Mouse (Mus musculus) MEL (cell line): ENCODE results near the gene Polg. TPM values are rescaled to one million over a fixed set of nuclear protein-coding genes. Genes with fewer than 3 reads are reported as not detected.

Experiments
- DNase-seq: peaks from one replicate; pipeline ENCODE4 v3.0.0; 2011; ENCODE audit warnings: low read depth, low spot score
- H3K27ac ChIP-seq: 2 replicates; pipeline ENCODE4 v1.5.1; 2012; ENCODE audit warnings: low read depth, mild to moderate bottlenecking, control low read depth, low read length, moderate library complexity; ENCODE audit not compliant: control insufficient read depth
- H3K27me3 ChIP-seq, 2 experiments: fragments of 150-350 bp in 1 of 2; sonication (generic) in 1 of 2; 2 replicates each; pipeline ENCODE4 v1.6.1; 2012; ENCODE audit warnings: low read length in 2 of 2, mild to moderate bottlenecking in 2 of 2, improper control_type of control experiment in 1 of 2, moderate library complexity in 1 of 2; ENCODE audit not compliant: insufficient read depth in 2 of 2, control insufficient read depth in 1 of 2
- H3K36me3 ChIP-seq, 2 experiments: 2 replicates each; pipeline ENCODE4 v1.6.1; 2012 to 2014; ENCODE audit warnings: low read length in 2 of 2, improper control_type of control experiment in 1 of 2, inconsistent platforms in 1 of 2, mild to moderate bottlenecking in 1 of 2; ENCODE audit not compliant: insufficient read depth in 2 of 2, control insufficient read depth in 1 of 2
- H3K4me1 ChIP-seq, 2 experiments: fragments of 150-350 bp in 1 of 2; sonication (generic) in 1 of 2; 2 replicates each; pipeline ENCODE4 v1.6.1; 2012; ENCODE audit warnings: low read length in 2 of 2, improper control_type of control experiment in 1 of 2, mild to moderate bottlenecking in 1 of 2; ENCODE audit not compliant: insufficient read depth in 2 of 2, control insufficient read depth in 1 of 2
- H3K4me3 ChIP-seq, 2 experiments: fragments of 150-350 bp in 1 of 2; sonication (generic) in 1 of 2; 2 replicates each; pipeline ENCODE4 v1.5.1; 2012; ENCODE audit warnings: low read depth in 2 of 2, low read length in 2 of 2, mild to moderate bottlenecking in 2 of 2, moderate library complexity in 2 of 2, control low read depth in 1 of 2, improper control_type of control experiment in 1 of 2; ENCODE audit not compliant: control insufficient read depth in 1 of 2, insufficient read depth in 1 of 2
- H3K79me2 ChIP-seq: 2 replicates; pipeline ENCODE4 v1.6.1; 2012; ENCODE audit warnings: mild to moderate bottlenecking, low read length, moderate library complexity; ENCODE audit not compliant: control insufficient read depth, poor library complexity, insufficient read depth
- H3K9ac ChIP-seq: 2 replicates; pipeline ENCODE4 v1.6.1; 2012; ENCODE audit warnings: low read depth, mild to moderate bottlenecking, control low read depth, low read length, moderate library complexity; ENCODE audit not compliant: control insufficient read depth, poor library complexity, severe bottlenecking
- H3K9me3 ChIP-seq: fragments of 150-350 bp; sonication (generic); replicated peaks from 2 replicates; pipeline ENCODE4 v1.6.1; 2012; ENCODE audit warnings: mild to moderate bottlenecking, low read length, improper control_type of control experiment, moderate library complexity; ENCODE audit not compliant: insufficient read depth
- BHLHE40 ChIP-seq: IDR thresholded peaks from 2 replicates; pipeline ENCODE4 v1.6.1; 2012; ENCODE audit warnings: low read depth, mild to moderate bottlenecking, inconsistent platforms, low read length, improper control_type of control experiment, borderline replicate concordance
- CHD1 ChIP-seq: IDR thresholded peaks from 2 replicates; pipeline ENCODE4 v1.6.1; 2012; ENCODE audit warnings: low read depth, mild to moderate bottlenecking, inconsistent platforms, low read length, improper control_type of control experiment
- CHD2 ChIP-seq: IDR thresholded peaks from 2 replicates; pipeline ENCODE4 v1.6.1; 2011; ENCODE audit warnings: low read length, improper control_type of control experiment
- CTCF ChIP-seq, 3 experiments: IDR thresholded peaks in 2 of 3; conservative IDR thresholded peaks in 1 of 3; 2 replicates each; pipeline ENCODE4 v1.5.1; 2011 to 2012; ENCODE audit warnings: low read length in 3 of 3, low read depth in 2 of 3, mild to moderate bottlenecking in 2 of 3, improper control_type of control experiment in 1 of 3, inconsistent platforms in 1 of 3, mixed read lengths in 1 of 3, moderate library complexity in 1 of 3; ENCODE audit not compliant: control insufficient read depth in 1 of 3, insufficient read depth in 1 of 3, poor library complexity in 1 of 3, severe bottlenecking in 1 of 3
- ELF1 ChIP-seq: IDR thresholded peaks from 2 replicates; pipeline ENCODE4 v1.6.1; 2014; ENCODE audit warnings: low read depth, mild to moderate bottlenecking, inconsistent platforms, low read length, improper control_type of control experiment, moderate library complexity
- EP300 ChIP-seq, 2 experiments: IDR thresholded peaks; 2 replicates each; pipeline ENCODE4 v1.6.1; 2011; ENCODE audit warnings: improper control_type of control experiment in 2 of 2, low read length in 2 of 2, low read depth in 1 of 2, mild to moderate bottlenecking in 1 of 2
- ETS1 ChIP-seq: IDR thresholded peaks from 2 replicates; pipeline ENCODE4 v1.6.1; 2012; ENCODE audit warnings: low read depth, mild to moderate bottlenecking, inconsistent platforms, low read length, improper control_type of control experiment, moderate library complexity
- GABPA ChIP-seq: IDR thresholded peaks from 2 replicates; pipeline ENCODE4 v1.6.1; 2012; ENCODE audit warnings: low read depth, mild to moderate bottlenecking, inconsistent platforms, low read length, improper control_type of control experiment, moderate library complexity
- GATA1 ChIP-seq: IDR thresholded peaks from 2 replicates; pipeline ENCODE4 v1.6.1; 2011; ENCODE audit warnings: low read depth, low read length, improper control_type of control experiment
- JUND ChIP-seq: IDR thresholded peaks from 2 replicates; pipeline ENCODE4 v1.6.1; 2011; ENCODE audit warnings: low read depth, mild to moderate bottlenecking, improper control_type of control experiment, low read length
- MAFK ChIP-seq: IDR thresholded peaks from 2 replicates; pipeline ENCODE4 v1.6.1; 2011; ENCODE audit warnings: low read depth, mild to moderate bottlenecking, low read length, improper control_type of control experiment, borderline replicate concordance
- MAZ ChIP-seq: IDR thresholded peaks from 2 replicates; pipeline ENCODE4 v1.6.1; 2012; ENCODE audit warnings: low read depth, mild to moderate bottlenecking, inconsistent platforms, low read length, improper control_type of control experiment
- MEF2A ChIP-seq: IDR thresholded peaks from 2 replicates; pipeline ENCODE4 v1.6.1; 2014; ENCODE audit warnings: low read depth, mild to moderate bottlenecking, inconsistent platforms, low read length, improper control_type of control experiment; ENCODE audit not compliant: poor library complexity, insufficient replicate concordance, severe bottlenecking; ENCODE audit errors: extremely low read depth
- MXI1 ChIP-seq: IDR thresholded peaks from 2 replicates; pipeline ENCODE4 v1.6.1; 2011; ENCODE audit warnings: mild to moderate bottlenecking, low read depth, low read length, improper control_type of control experiment
- MYB ChIP-seq: IDR thresholded peaks from 2 replicates; pipeline ENCODE4 v1.6.1; 2011; ENCODE audit warnings: mild to moderate bottlenecking, low read depth, low read length, improper control_type of control experiment
- MYC ChIP-seq: IDR thresholded peaks from 2 replicates; pipeline ENCODE4 v1.6.1; 2011; ENCODE audit warnings: low read depth, mild to moderate bottlenecking, low read length, improper control_type of control experiment, moderate library complexity
- NELFE ChIP-seq: IDR thresholded peaks from 2 replicates; pipeline ENCODE4 v1.6.1; 2011; ENCODE audit warnings: low read depth, low read length, improper control_type of control experiment
- POLR2AphosphoS5 ChIP-seq: IDR thresholded peaks from 2 replicates; pipeline ENCODE4 v1.6.1; 2012; ENCODE audit warnings: low read depth, borderline replicate concordance, mild to moderate bottlenecking, inconsistent platforms, low read length, moderate library complexity, mixed read lengths
- RAD21 ChIP-seq: IDR thresholded peaks from 2 replicates; pipeline ENCODE4 v1.6.1; 2011; ENCODE audit warnings: mild to moderate bottlenecking, low read depth, low read length, improper control_type of control experiment
- SIN3A ChIP-seq: IDR thresholded peaks from 2 replicates; pipeline ENCODE4 v1.6.1; 2012; ENCODE audit warnings: low read length, improper control_type of control experiment, inconsistent platforms
- TBP ChIP-seq: IDR thresholded peaks from 2 replicates; pipeline ENCODE4 v1.8.0; 2011; ENCODE audit warnings: low read depth, low read length, improper control_type of control experiment
- TCF12 ChIP-seq: IDR thresholded peaks from 2 replicates; pipeline ENCODE4 v1.6.1; 2014; ENCODE audit warnings: low read depth, mild to moderate bottlenecking, inconsistent platforms, low read length, improper control_type of control experiment, moderate library complexity
- UBTF ChIP-seq: IDR thresholded peaks from 2 replicates; pipeline ENCODE4 v1.6.1; 2012; ENCODE audit warnings: low read depth, mild to moderate bottlenecking, inconsistent platforms, low read length, improper control_type of control experiment, moderate library complexity, borderline replicate concordance; ENCODE audit not compliant: insufficient read depth
- USF2 ChIP-seq, 2 experiments: IDR thresholded peaks; 2 replicates each; pipeline ENCODE4 v1.6.1; 2011 to 2012; ENCODE audit warnings: improper control_type of control experiment in 2 of 2, low read length in 2 of 2, borderline replicate concordance in 1 of 2, inconsistent platforms in 1 of 2, low read depth in 1 of 2, mild to moderate bottlenecking in 1 of 2; ENCODE audit not compliant: insufficient read depth in 1 of 2
- ZKSCAN1 ChIP-seq: IDR thresholded peaks from 2 replicates; pipeline ENCODE4 v1.6.1; 2012; ENCODE audit warnings: low read depth, mild to moderate bottlenecking, inconsistent platforms, low read length, improper control_type of control experiment, moderate library complexity
- ZMIZ1 ChIP-seq: IDR thresholded peaks from 2 replicates; pipeline ENCODE4 v1.6.1; 2012; ENCODE audit warnings: low read depth, mild to moderate bottlenecking, inconsistent platforms, low read length, improper control_type of control experiment, moderate library complexity
- ZNF384 ChIP-seq: IDR thresholded peaks from 2 replicates; pipeline ENCODE4 v1.6.1; 2012; ENCODE audit warnings: low read depth, mild to moderate bottlenecking, inconsistent platforms, low read length, improper control_type of control experiment
- polyA plus RNA-seq, 2 experiments: library from polyadenylated mRNA; stranded (reverse) in 1 of 2; unstranded in 1 of 2; fragments of >175 nt in 1 of 2; fragments of >200 nt in 1 of 2; gene quantifications; 2 replicates each; pipeline versions ENCODE4 v1.2.1 to v1.2.4; 2012; ENCODE audit warnings: low replicate concordance in 2 of 2, low read depth in 1 of 2; ENCODE audit not compliant: insufficient read length in 2 of 2, insufficient read depth in 1 of 2, missing spikeins in 1 of 2
- total RNA-seq: library from RNA; depleted of rRNA; stranded (reverse); fragments of 300-350 nt; gene quantifications from 2 replicates; pipeline ENCODE4 v1.2.3, GENCODE M21; 2012

Gene Polg
- total and polyA plus RNA-seq, 3 experiments: 82.7 to 129 TPM; not detected in 1

- H3K27me3 ChIP-seq: peaks cover 0 to 2% of the 10 kb centered on the region in 2 experiments; a peak in 1 of 4 replicates
- DNase-seq: no peak
- TF ChIP-seq MXI1 (no peak), ZNF384 (no peak), MYC (no peak), CTCF (IDR thresholded peaks at IDR 0.05 in 2 of 3, conservative IDR thresholded peaks at IDR 0.05 in 1 of 3; ENCODE audit: control insufficient read depth in 1 of 3, insufficient read depth in 1 of 3, low read depth in 2 of 3, low read length in 3 of 3, poor library complexity in 1 of 3, severe bottlenecking in 1 of 3) (no peak), EP300 (IDR thresholded peaks at IDR 0.05; ENCODE audit: low read depth in 1 of 2, low read length in 2 of 2) (no peak), ZKSCAN1 (no peak), MYB (no peak), USF2 (IDR thresholded peaks at IDR 0.05; ENCODE audit: borderline replicate concordance in 1 of 2, insufficient read depth in 1 of 2, low read depth in 1 of 2, low read length in 2 of 2) (no peak), UBTF (no peak), SIN3A (no peak), CHD1 (no peak), RAD21 (no peak), BHLHE40 (no peak), ZMIZ1 (no peak), MEF2A (no peak), GABPA (no peak), MAFK (no peak)
- TF ChIP-seq, all 39 proteins: peak for 0
- no peaks in the 10 kb centered on the region for H3K36me3 ChIP-seq
- H3K9me3 ChIP-seq: no peaks in the 10 kb centered on the region
- H3K27ac ChIP-seq: no peak overlapping the region
- no peaks in the 10 kb centered on the region for H3K79me2 ChIP-seq
- no peak overlapping the region for H3K4me3 ChIP-seq
- H3K9ac ChIP-seq: no peak overlapping the region
- H3K4me1 ChIP-seq: no peaks in the 10 kb centered on the region
These were observed 39.2 kb upstream of the Polg start for GRCm38 (mm10) chr7:79505376-79505775.

GRCm38 (mm10) chr7:79504723-79505122 is 38.6 kb upstream of the Polg start:
- H3K9ac ChIP-seq: no peak overlapping the region
- no peak for DNase-seq
- no peaks in the 10 kb centered on the region for H3K79me2 ChIP-seq
- peaks cover 0 to under 1% of the 10 kb centered on the region in 2 experiments; a peak in 1 of 4 replicates for H3K27me3 ChIP-seq
- no peak for TF ChIP-seq MYC
- no peak for TF ChIP-seq GATA1
- TF ChIP-seq MYB: no peak
- TF ChIP-seq ELF1: no peak
- no peak for TF ChIP-seq JUND
- TF ChIP-seq ETS1: no peak
- TF ChIP-seq NELFE: no peak
- no peak for TF ChIP-seq UBTF
- TF ChIP-seq BHLHE40: no peak
- TF ChIP-seq TBP: no peak
- no peak for TF ChIP-seq CTCF (IDR thresholded peaks at IDR 0.05 in 2 of 3, conservative IDR thresholded peaks at IDR 0.05 in 1 of 3; ENCODE audit: control insufficient read depth in 1 of 3, insufficient read depth in 1 of 3, low read depth in 2 of 3, low read length in 3 of 3, poor library complexity in 1 of 3, severe bottlenecking in 1 of 3)
- TF ChIP-seq CHD2: no peak
- no peak for TF ChIP-seq POLR2AphosphoS5
- TF ChIP-seq RAD21: no peak
- TF ChIP-seq CHD1: no peak
- TF ChIP-seq EP300 (IDR thresholded peaks at IDR 0.05; ENCODE audit: low read depth in 1 of 2, low read length in 2 of 2): no peak
- TF ChIP-seq MAFK: no peak
- no peak for TF ChIP-seq MEF2A
- TF ChIP-seq TCF12: no peak
- TF ChIP-seq MAZ: no peak
- no peak overlapping the region for H3K4me3 ChIP-seq
- no peaks in the 10 kb centered on the region for H3K9me3 ChIP-seq
- no peak overlapping the region for H3K27ac ChIP-seq
- H3K4me1 ChIP-seq: no peaks in the 10 kb centered on the region
- no peaks in the 10 kb centered on the region for H3K36me3 ChIP-seq
